Mouse (Mus musculus): Measurements from ENCODE around the gene Stxbp1. TPM values are rescaled to one million over a fixed set of nuclear protein-coding genes. Genes with fewer than 3 reads are reported as not detected.

Stxbp1 gene
- polyA plus RNA-seq, 1 experiment: 22.0 TPM

GRCm38 (mm10) chr2:32824181-32824580 is 22.9 kb downstream of the Stxbp1 start:
- TF ChIP-seq POLR2A (IDR thresholded peaks at IDR 0.05; ENCODE audit: insufficient read depth, low read length): no peak
- no peak for TF ChIP-seq EP300 (IDR thresholded peaks at IDR 0.05; ENCODE audit: insufficient read depth, low read depth, low read length)
- TF ChIP-seq CTCF (IDR thresholded peaks at IDR 0.05; ENCODE audit: low read depth, low read length): no peak
- no peaks in the 10 kb centered on the region for H3K36me3 ChIP-seq (ENCODE audit: control insufficient read depth, insufficient read depth, low read length, poor library complexity, severe bottlenecking)
- H3K9me3 ChIP-seq (replicated peaks; ENCODE audit: control insufficient read depth, insufficient read depth, low read length, poor library complexity, severe bottlenecking): no peaks in the 10 kb centered on the region
- no peak overlapping the region for H3K27ac ChIP-seq (ENCODE audit: insufficient read depth, low read length)
- no peaks in the 10 kb centered on the region for H3K27me3 ChIP-seq (ENCODE audit: control insufficient read depth, insufficient read depth, low read length, poor library complexity, severe bottlenecking)
- H3K9ac ChIP-seq (ENCODE audit: low read depth, poor library complexity, severe bottlenecking): no peak overlapping the region
- H3K4me1 ChIP-seq (ENCODE audit: control insufficient read depth, insufficient read depth, low read length): no peaks in the 10 kb centered on the region
- no peak overlapping the region for H3K4me3 ChIP-seq (ENCODE audit: low read depth, low read length)

- Histone ChIP-seq H3K4me1 (ENCODE audit: control insufficient read depth, insufficient read depth, low read length) (no peaks in the 10 kb centered on the region), H3K9me3 (replicated peaks; ENCODE audit: control insufficient read depth, insufficient read depth, low read length, poor library complexity, severe bottlenecking) (no peaks in the 10 kb centered on the region), H3K27ac (ENCODE audit: insufficient read depth, low read length) (no peak overlapping the region), H3K4me3 (ENCODE audit: low read depth, low read length) (no peak overlapping the region), H3K27me3 (ENCODE audit: control insufficient read depth, insufficient read depth, low read length, poor library complexity, severe bottlenecking) (no peaks in the 10 kb centered on the region), H3K36me3 (ENCODE audit: control insufficient read depth, insufficient read depth, low read length, poor library complexity, severe bottlenecking) (no peaks in the 10 kb centered on the region), H3K9ac (ENCODE audit: low read depth, poor library complexity, severe bottlenecking) (no peak overlapping the region)
- TF ChIP-seq CTCF (IDR thresholded peaks at IDR 0.05; ENCODE audit: low read depth, low read length) (no peak), POLR2A (IDR thresholded peaks at IDR 0.05; ENCODE audit: insufficient read depth, low read length) (no peak), EP300 (IDR thresholded peaks at IDR 0.05; ENCODE audit: insufficient read depth, low read depth, low read length) (no peak)
Observed at GRCm38 (mm10) chr2:32823579-32824154, 23.4 kb downstream of the Stxbp1 start.

- no peak overlapping the region for H3K9ac ChIP-seq (ENCODE audit: low read depth, poor library complexity, severe bottlenecking)
- TF ChIP-seq CTCF (IDR thresholded peaks at IDR 0.05; ENCODE audit: low read depth, low read length) (no peak), EP300 (IDR thresholded peaks at IDR 0.05; ENCODE audit: insufficient read depth, low read depth, low read length) (no peak), POLR2A (IDR thresholded peaks at IDR 0.05; ENCODE audit: insufficient read depth, low read length) (no peak)
Observed at GRCm38 (mm10) chr2:32823153-32823552, 23.9 kb downstream of the Stxbp1 start.

GRCm38 (mm10) chr2:32822643-32823042 is 24.4 kb downstream of the Stxbp1 start:
- no peak for TF ChIP-seq CTCF (IDR thresholded peaks at IDR 0.05; ENCODE audit: low read depth, low read length)
- no peak for TF ChIP-seq EP300 (IDR thresholded peaks at IDR 0.05; ENCODE audit: insufficient read depth, low read depth, low read length)
- no peak for TF ChIP-seq POLR2A (IDR thresholded peaks at IDR 0.05; ENCODE audit: insufficient read depth, low read length)
- H3K36me3 ChIP-seq (ENCODE audit: control insufficient read depth, insufficient read depth, low read length, poor library complexity, severe bottlenecking): no peaks in the 10 kb centered on the region
- H3K4me1 ChIP-seq (ENCODE audit: control insufficient read depth, insufficient read depth, low read length): no peaks in the 10 kb centered on the region
- H3K9ac ChIP-seq (ENCODE audit: low read depth, poor library complexity, severe bottlenecking): no peak overlapping the region
- no peak overlapping the region for H3K27ac ChIP-seq (ENCODE audit: insufficient read depth, low read length)
- no peak overlapping the region for H3K4me3 ChIP-seq (ENCODE audit: low read depth, low read length)
- no peaks in the 10 kb centered on the region for H3K27me3 ChIP-seq (ENCODE audit: control insufficient read depth, insufficient read depth, low read length, poor library complexity, severe bottlenecking)
- no peaks in the 10 kb centered on the region for H3K9me3 ChIP-seq (replicated peaks; ENCODE audit: control insufficient read depth, insufficient read depth, low read length, poor library complexity, severe bottlenecking)

More at GRCm38 (mm10) chr2:32823153-32823552, 23.9 kb downstream of the Stxbp1 start:
- Histone ChIP-seq H3K36me3 (ENCODE audit: control insufficient read depth, insufficient read depth, low read length, poor library complexity, severe bottlenecking) (no peaks in the 10 kb centered on the region), H3K9me3 (replicated peaks; ENCODE audit: control insufficient read depth, insufficient read depth, low read length, poor library complexity, severe bottlenecking) (no peaks in the 10 kb centered on the region), H3K4me3 (ENCODE audit: low read depth, low read length) (no peak overlapping the region), H3K27me3 (ENCODE audit: control insufficient read depth, insufficient read depth, low read length, poor library complexity, severe bottlenecking) (no peaks in the 10 kb centered on the region), H3K27ac (ENCODE audit: insufficient read depth, low read length) (no peak overlapping the region), H3K4me1 (ENCODE audit: control insufficient read depth, insufficient read depth, low read length) (no peaks in the 10 kb centered on the region)

GRCm38 (mm10) chr2:32821041-32821802 is 25.8 kb downstream of the Stxbp1 start:
- Histone ChIP-seq H3K27ac (ENCODE audit: insufficient read depth, low read length) (no peak overlapping the region), H3K9me3 (replicated peaks; ENCODE audit: control insufficient read depth, insufficient read depth, low read length, poor library complexity, severe bottlenecking) (no peaks in the 10 kb centered on the region), H3K27me3 (ENCODE audit: control insufficient read depth, insufficient read depth, low read length, poor library complexity, severe bottlenecking) (no peaks in the 10 kb centered on the region), H3K4me1 (ENCODE audit: control insufficient read depth, insufficient read depth, low read length) (no peaks in the 10 kb centered on the region), H3K4me3 (ENCODE audit: low read depth, low read length) (no peak overlapping the region), H3K9ac (ENCODE audit: low read depth, poor library complexity, severe bottlenecking) (no peak overlapping the region), H3K36me3 (ENCODE audit: control insufficient read depth, insufficient read depth, low read length, poor library complexity, severe bottlenecking) (no peaks in the 10 kb centered on the region)
- TF ChIP-seq EP300 (IDR thresholded peaks at IDR 0.05; ENCODE audit: insufficient read depth, low read depth, low read length) (no peak), CTCF (IDR thresholded peaks at IDR 0.05; ENCODE audit: low read depth, low read length) (peak; percentile 40), POLR2A (IDR thresholded peaks at IDR 0.05; ENCODE audit: insufficient read depth, low read length) (no peak)

- H3K36me3 ChIP-seq (ENCODE audit: control insufficient read depth, insufficient read depth, low read length, poor library complexity, severe bottlenecking): no peaks in the 10 kb centered on the region
- no peak overlapping the region for H3K4me3 ChIP-seq (ENCODE audit: low read depth, low read length)
- no peaks in the 10 kb centered on the region for H3K4me1 ChIP-seq (ENCODE audit: control insufficient read depth, insufficient read depth, low read length)
- no peak for TF ChIP-seq POLR2A (IDR thresholded peaks at IDR 0.05; ENCODE audit: insufficient read depth, low read length)
- no peak for TF ChIP-seq EP300 (IDR thresholded peaks at IDR 0.05; ENCODE audit: insufficient read depth, low read depth, low read length)
- TF ChIP-seq CTCF (IDR thresholded peaks at IDR 0.05; ENCODE audit: low read depth, low read length): no peak
- no peak overlapping the region for H3K9ac ChIP-seq (ENCODE audit: low read depth, poor library complexity, severe bottlenecking)
- no peaks in the 10 kb centered on the region for H3K27me3 ChIP-seq (ENCODE audit: control insufficient read depth, insufficient read depth, low read length, poor library complexity, severe bottlenecking)
- H3K9me3 ChIP-seq (replicated peaks; ENCODE audit: control insufficient read depth, insufficient read depth, low read length, poor library complexity, severe bottlenecking): no peaks in the 10 kb centered on the region
- no peak overlapping the region for H3K27ac ChIP-seq (ENCODE audit: insufficient read depth, low read length)
Observed at GRCm38 (mm10) chr2:32818208-32818607, 28.8 kb downstream of the Stxbp1 start.

Measured in ES-Bruce4 (cell line).